Mouse (Mus musculus) intestine, embryonic 14.5 days (tissue): ENCODE data around the gene Tmem107. TPM values are rescaled to one million over a fixed set of nuclear protein-coding genes. Genes with fewer than 3 reads are reported as not detected.

Experiments used
- ATAC-seq: fragments of 200-750 bp; cut with Nextera tagmentation; replicated peaks from 2 replicates; pipeline ENCODE4 v1.8.0; 2017; ENCODE audit warnings: low read depth, moderate number of reproducible peaks, moderate TSS enrichment, moderate library complexity; ENCODE audit not compliant: low FRiP score, low TSS enrichment
- DNase-seq: peaks from one replicate; pipeline ENCODE4 v3.0.0-alpha.2; 2018; ENCODE audit warnings: low spot score
- H3K27ac ChIP-seq: fragments of 300-500 bp; sonication (generic); 2 replicates; pipeline ENCODE4 v1.5.1; 2014; ENCODE audit warnings: low read depth, mild to moderate bottlenecking, control low read depth
- H3K27me3 ChIP-seq: fragments of 300-500 bp; sonication (generic); replicated peaks from 2 replicates; pipeline ENCODE4 v1.6.1; 2014; ENCODE audit warnings: low read length, control low read depth; ENCODE audit not compliant: control insufficient read depth, insufficient read depth
- H3K36me3 ChIP-seq: fragments of 300-500 bp; sonication (generic); 2 replicates; pipeline ENCODE4 v1.6.1; 2014; ENCODE audit warnings: low read length, control low read depth; ENCODE audit not compliant: control insufficient read depth, insufficient read depth
- H3K4me1 ChIP-seq: fragments of 300-500 bp; sonication (generic); replicated peaks from 2 replicates; pipeline ENCODE4 v1.6.1; 2014; ENCODE audit warnings: low read length, control low read depth, mixed read lengths; ENCODE audit not compliant: control insufficient read depth, insufficient read depth
- H3K4me2 ChIP-seq: fragments of 300-500 bp; sonication (generic); 2 replicates; pipeline ENCODE4 v1.6.1; 2014; ENCODE audit warnings: low read length
- H3K4me3 ChIP-seq: fragments of 300-500 bp; sonication (generic); 2 replicates; pipeline ENCODE4 v1.5.1; 2014; ENCODE audit warnings: low read depth, low read length, control low read depth, mixed read lengths
- H3K9ac ChIP-seq: fragments of 300-500 bp; sonication (generic); 2 replicates; pipeline ENCODE4 v1.6.1; 2014; ENCODE audit warnings: mild to moderate bottlenecking, low read length
- H3K9me3 ChIP-seq: fragments of 300-500 bp; sonication (generic); 2 replicates; pipeline ENCODE4 v1.6.1; 2016; ENCODE audit warnings: low read length, control low read depth; ENCODE audit not compliant: control insufficient read depth
- WGBS: fragments of 180-500 bp; shearing (Covaris S2); extraction: QIAGEN DNeasy Blood & Tissue Kit; methylation state at CpG from one replicate; pipeline ENCODE4 v1.1.7; 2014; 5-methylcytosine and 5-hydroxymethylcytosine counted together
- polyA plus RNA-seq: library from polyadenylated mRNA; unstranded; fragments of >200 nt; fragmentation: Nextera tagmentation; extraction: Ambion mirVana; gene quantifications from 2 replicates; pipeline ENCODE4 v1.2.1, GENCODE M21; 2014

Tmem107 gene
- polyA plus RNA-seq, 1 experiment from 2014 or later = 50.1 TPM

DNA sequence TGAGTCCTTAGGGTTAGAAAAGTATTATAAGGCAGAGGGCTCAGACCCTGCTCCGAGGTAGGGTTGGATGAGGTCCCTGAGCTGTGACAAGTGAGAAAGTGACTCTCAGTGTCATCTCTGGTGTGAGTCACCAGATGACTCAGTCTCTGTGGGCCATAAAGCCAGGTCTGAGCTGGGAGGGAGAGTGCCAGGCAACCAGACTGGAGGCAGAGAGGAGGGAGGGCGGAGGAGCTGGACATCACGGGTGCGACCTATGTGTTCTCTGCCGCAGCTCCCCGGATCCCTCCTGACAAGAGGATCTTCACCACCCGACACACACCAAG lies 31.8 kb downstream of the Tmem107 start:
- Histone ChIP-seq H3K27ac (no peak overlapping the region), H3K36me3 (peaks cover 66% of the 10 kb centered on the region), H3K4me2 (no peak overlapping the region), H3K4me3 (no peak overlapping the region), H3K9ac (no peak overlapping the region), H3K4me1 (peaks cover 28% of the 10 kb centered on the region), H3K27me3 (no peaks in the 10 kb centered on the region), H3K9me3 (no peaks in the 10 kb centered on the region)
- 96% methylated on average over 7 of the region's 7 CpGs for WGBS
- no peak for DNase-seq
- no peak for ATAC-seq

- H3K36me3 ChIP-seq = peaks cover 73% of the 10 kb centered on the region
- no peaks in the 10 kb centered on the region for H3K9me3 ChIP-seq
- H3K4me2 ChIP-seq = no peak overlapping the region
- ATAC-seq (no peak), DNase-seq (no peak)
- no peak overlapping the region for H3K9ac ChIP-seq
- WGBS = 93% methylated on average over 14 of the region's 14 CpGs
- no peak overlapping the region for H3K27ac ChIP-seq
- no peaks in the 10 kb centered on the region for H3K27me3 ChIP-seq
- H3K4me1 ChIP-seq = peaks cover 20% of the 10 kb centered on the region
- H3K4me3 ChIP-seq = no peak overlapping the region
Observed at GRCm38 (mm10) chr11:69103121-69103520, 32.5 kb downstream of the Tmem107 start.

DNA sequence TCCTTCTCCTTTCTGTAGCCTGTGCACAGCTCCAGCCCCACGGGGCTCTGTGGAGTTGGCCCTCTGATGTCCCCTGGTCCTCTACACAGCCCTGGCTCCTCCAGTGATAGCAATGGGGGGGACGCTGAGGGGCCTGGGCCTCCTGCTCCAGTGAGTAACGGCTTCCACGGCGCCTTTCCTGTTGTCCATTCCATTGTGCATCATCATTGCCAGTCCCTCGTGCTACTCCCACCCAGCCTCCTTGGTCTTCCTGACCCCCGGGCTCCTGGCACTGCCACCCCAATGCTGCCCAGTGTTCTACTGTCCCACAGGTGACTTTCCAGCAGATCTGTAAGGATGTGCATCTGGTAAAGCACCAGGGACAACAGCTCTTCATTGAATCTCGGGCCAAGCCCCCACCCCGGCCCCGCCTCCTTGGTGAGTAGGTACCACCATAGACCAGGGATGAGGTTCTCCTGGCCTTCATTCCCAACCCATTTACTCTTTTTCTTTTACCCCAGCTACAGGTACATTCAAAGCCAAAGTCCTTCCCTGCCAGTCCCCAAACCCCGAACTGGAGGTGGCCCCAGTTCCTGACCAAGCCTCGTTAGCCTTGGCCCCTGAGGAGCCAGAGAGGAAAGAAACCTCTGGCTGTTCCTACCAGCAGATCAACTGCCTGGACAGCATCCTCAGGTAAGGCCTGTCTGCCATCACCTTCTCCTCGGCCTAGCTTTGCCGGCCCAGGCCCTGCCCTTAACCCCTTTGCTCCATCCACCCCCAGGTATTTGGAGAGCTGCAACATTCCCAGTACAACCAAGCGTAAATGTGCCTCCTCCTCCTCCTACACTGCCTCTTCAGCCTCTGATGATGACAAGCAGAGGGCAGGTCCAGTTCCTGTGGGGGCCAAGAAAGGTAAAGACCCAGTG lies 33.2 kb downstream of the Tmem107 start:
- ATAC-seq (no peak), DNase-seq (no peak)
- WGBS = 94% methylated on average over 15 of the region's 15 CpGs
- no peak overlapping the region for H3K4me3 ChIP-seq
- no peaks in the 10 kb centered on the region for H3K27me3 ChIP-seq
- peaks cover 15% of the 10 kb centered on the region for H3K4me1 ChIP-seq
- H3K27ac ChIP-seq = no peak overlapping the region
- no peaks in the 10 kb centered on the region for H3K9me3 ChIP-seq
- peaks cover 80% of the 10 kb centered on the region for H3K36me3 ChIP-seq
- no peak overlapping the region for H3K9ac ChIP-seq
- no peak overlapping the region for H3K4me2 ChIP-seq

GRCm38 (mm10) chr11:69104487-69104886 lies 33.9 kb downstream of the Tmem107 start:
- H3K4me2 ChIP-seq = no peak overlapping the region
- H3K9me3 ChIP-seq = no peaks in the 10 kb centered on the region
- no peak overlapping the region for H3K9ac ChIP-seq
- peaks cover 86% of the 10 kb centered on the region for H3K36me3 ChIP-seq
- H3K4me3 ChIP-seq = no peak overlapping the region
- H3K4me1 ChIP-seq = peaks cover 10% of the 10 kb centered on the region
- no peaks in the 10 kb centered on the region for H3K27me3 ChIP-seq
- WGBS = 89% methylated on average over 14 of the region's 14 CpGs
- ATAC-seq (no peak), DNase-seq (no peak)
- H3K27ac ChIP-seq = no peak overlapping the region

GRCm38 (mm10) chr11:69105227-69105626 lies 34.6 kb downstream of the Tmem107 start:
- Histone ChIP-seq H3K4me3 (no peak overlapping the region), H3K9me3 (no peaks in the 10 kb centered on the region), H3K27ac (no peak overlapping the region), H3K36me3 (peaks cover 86% of the 10 kb centered on the region), H3K9ac (no peak overlapping the region), H3K4me1 (peaks cover 4% of the 10 kb centered on the region; the same call in 1 of the 2 replicates), H3K27me3 (no peaks in the 10 kb centered on the region), H3K4me2 (no peak overlapping the region)
- no peak for DNase-seq
- WGBS = 88% methylated on average over 6 of the region's 6 CpGs
- no peak for ATAC-seq

- WGBS = 82% methylated on average over 2 of the region's 2 CpGs
- Histone ChIP-seq H3K4me3 (no peak overlapping the region), H3K27me3 (no peaks in the 10 kb centered on the region), H3K9me3 (no peaks in the 10 kb centered on the region), H3K4me2 (no peak overlapping the region), H3K36me3 (peaks cover 83% of the 10 kb centered on the region), H3K27ac (no peak overlapping the region), H3K9ac (no peak overlapping the region), H3K4me1 (no peaks in the 10 kb centered on the region)
- no peak for ATAC-seq
- no peak for DNase-seq
Observed at GRCm38 (mm10) chr11:69105796-69106195, 35.2 kb downstream of the Tmem107 start.

DNA sequence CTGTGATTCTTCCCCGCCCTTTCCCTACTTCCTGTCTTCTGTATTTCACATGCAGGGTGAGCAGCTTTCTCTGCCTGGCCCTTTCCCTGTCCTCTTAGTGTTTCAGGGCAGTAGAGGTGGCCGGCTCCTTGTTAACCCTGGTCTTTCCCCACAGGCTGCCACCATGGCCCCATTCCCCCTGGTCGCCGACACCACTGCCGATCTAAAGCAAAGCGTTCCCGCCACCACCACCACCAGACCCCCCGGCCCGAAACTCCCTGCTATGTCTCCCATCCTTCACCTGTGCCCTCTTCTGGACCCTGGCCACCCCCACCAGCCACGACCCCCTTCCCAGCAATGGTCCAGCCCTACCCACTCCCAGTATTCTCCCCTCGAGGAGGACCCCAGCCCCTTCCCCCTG lies 35.7 kb downstream of the Tmem107 start:
- no peak for DNase-seq
- ATAC-seq = no peak
- H3K4me2 ChIP-seq = no peak overlapping the region
- H3K4me3 ChIP-seq = no peak overlapping the region
- H3K9me3 ChIP-seq = no peaks in the 10 kb centered on the region
- 87% methylated on average over 11 of the region's 11 CpGs for WGBS
- H3K27ac ChIP-seq = no peak overlapping the region
- H3K4me1 ChIP-seq = no peaks in the 10 kb centered on the region; the same call in 1 of the 2 replicates
- H3K36me3 ChIP-seq = peaks cover 78% of the 10 kb centered on the region
- H3K27me3 ChIP-seq = no peaks in the 10 kb centered on the region
- H3K9ac ChIP-seq = no peak overlapping the region

- Histone ChIP-seq H3K4me2 (no peak overlapping the region), H3K9me3 (no peaks in the 10 kb centered on the region), H3K9ac (no peak overlapping the region), H3K4me1 (peaks cover 3% of the 10 kb centered on the region; the same call in 1 of the 2 replicates), H3K27ac (no peak overlapping the region), H3K27me3 (0 out of 2 replicates have a peak, but pooled peaks cover 2% of the 10 kb centered on the region), H3K4me3 (no peak overlapping the region), H3K36me3 (peaks cover 72% of the 10 kb centered on the region)
- no peak for ATAC-seq
- WGBS = 86% methylated on average over 11 of the region's 11 CpGs
- DNase-seq = no peak
Observed at GRCm38 (mm10) chr11:69106842-69107241, 36.2 kb downstream of the Tmem107 start.

DNA sequence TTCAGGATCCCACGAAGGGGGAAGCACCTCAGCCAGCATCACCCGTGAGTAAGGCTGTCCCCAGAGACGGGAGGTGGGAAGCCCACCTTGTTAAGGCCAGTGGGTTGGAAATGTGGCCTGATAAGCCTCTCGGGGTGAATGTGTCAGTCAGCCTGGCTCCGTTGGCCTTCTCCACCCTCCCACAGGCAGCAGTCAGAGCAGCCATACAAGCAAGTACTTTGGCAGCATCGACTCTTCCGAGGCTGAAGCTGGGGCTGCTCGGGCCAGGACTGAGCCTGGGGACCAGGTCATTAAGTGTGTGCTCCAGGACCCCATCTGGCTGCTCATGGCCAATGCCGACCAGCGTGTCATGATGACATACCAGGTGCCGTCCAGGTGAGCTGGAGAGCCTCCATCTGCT lies 37.1 kb downstream of the Tmem107 start:
- no peak overlapping the region for H3K4me3 ChIP-seq
- peaks cover 64% of the 10 kb centered on the region for H3K36me3 ChIP-seq
- no peaks in the 10 kb centered on the region for H3K9me3 ChIP-seq
- 0 out of 2 replicates have a peak, but pooled peaks cover 3% of the 10 kb centered on the region for H3K27me3 ChIP-seq
- no peak overlapping the region for H3K27ac ChIP-seq
- 91% methylated on average over 11 of the region's 11 CpGs for WGBS
- no peak for ATAC-seq
- peaks cover 6% of the 10 kb centered on the region; the same call in 1 of the 2 replicates for H3K4me1 ChIP-seq
- no peak for DNase-seq
- H3K4me2 ChIP-seq = no peak overlapping the region
- H3K9ac ChIP-seq = no peak overlapping the region
